Mouse (Mus musculus) testis, postnatal 10 days (tissue): Measurements from ENCODE around the gene Dpysl5.
"Not testable (repeated sequence)": the region's sequence is repeated elsewhere in the genome, so short reads cannot be mapped to it uniquely, and the experiment has no call there.

Experiments used
- DNase-seq: peaks from one replicate; pipeline ENCODE4 v3.0.0; 2021; ENCODE audit warnings: low spot score

Gene Dpysl5

DNA sequence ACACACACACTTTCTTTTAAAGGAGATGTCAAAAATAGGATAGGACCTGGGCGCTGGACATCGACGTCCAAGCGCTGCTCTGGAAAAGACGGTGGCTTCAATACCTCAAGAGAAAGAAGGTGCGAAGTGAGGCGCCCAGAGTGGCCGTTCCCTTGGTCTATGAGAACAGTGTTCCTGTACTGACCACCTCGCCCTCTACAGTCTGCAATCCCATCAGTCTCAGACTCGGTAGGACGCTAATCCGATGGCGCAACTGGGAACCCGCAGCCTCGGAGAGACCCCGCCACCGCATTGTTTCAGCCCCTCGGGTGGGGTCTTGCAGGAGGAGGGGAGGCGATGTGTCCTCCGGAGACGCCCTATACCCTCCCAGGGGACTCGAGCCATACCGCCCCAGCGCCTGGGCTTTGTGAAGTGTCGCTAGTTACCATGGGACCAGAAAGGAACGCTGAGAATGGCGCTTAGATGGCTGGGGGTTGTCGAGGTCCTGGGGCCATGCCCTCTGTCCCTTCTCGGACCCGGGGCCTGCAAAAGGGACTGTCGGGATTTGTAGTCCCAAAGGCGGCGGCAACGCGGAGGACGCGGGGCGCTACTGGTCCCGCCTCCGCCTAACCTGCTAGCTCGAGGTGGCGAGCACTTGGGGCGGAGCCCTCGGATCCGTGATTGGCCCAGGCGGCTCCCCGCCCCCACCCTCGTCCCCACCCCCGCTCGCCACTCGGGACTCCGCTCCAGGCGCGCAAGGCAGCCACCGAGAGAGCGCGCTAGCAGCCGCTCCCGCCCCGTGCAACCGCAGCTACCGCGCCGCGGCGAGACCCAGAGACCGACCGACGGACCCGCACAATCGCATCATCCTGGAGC is at the start of gene Dpysl5:
Gene Dpysl5, plus strand, starts transcription at position 418 of the 855 bp plus-strand sequence.
- DNase-seq, result peak; percentile 80

GRCm38 (mm10) chr5:30665360-30665759 is 46.0 kb upstream of the Dpysl5 start:
- DNase-seq, result no peak

GRCm38 (mm10) chr5:30665968-30666367 is 45.4 kb upstream of the Dpysl5 start:
- no peak for DNase-seq

- DNase-seq, result peak; percentile 84
Measured at GRCm38 (mm10) chr5:30666391-30667195, 44.8 kb upstream of the Dpysl5 start, which contains the start of gene Cenpa. TSS of gene Cenpa (plus strand) at chr5:30666777.

DNA sequence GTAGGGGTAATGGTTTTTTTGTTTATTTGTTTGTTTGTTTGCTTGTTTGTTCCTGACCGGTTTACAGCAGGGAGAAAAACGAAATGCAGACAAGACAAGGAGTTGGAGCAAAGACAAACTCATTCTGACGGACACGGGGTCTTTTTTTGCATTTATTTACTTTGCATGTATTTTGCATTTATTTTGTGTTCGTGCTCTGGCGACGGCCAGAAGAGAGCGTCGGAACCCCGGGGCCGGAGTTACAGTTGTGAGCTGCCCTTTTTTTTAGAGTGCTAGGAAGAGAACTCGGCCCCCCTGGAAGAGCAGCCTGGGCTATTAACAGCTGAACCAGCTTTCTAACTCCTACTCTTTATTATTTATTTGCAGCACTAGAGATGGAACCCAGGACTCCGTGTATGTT is 44.1 kb upstream of the Dpysl5 start:
- no peak for DNase-seq

DNA sequence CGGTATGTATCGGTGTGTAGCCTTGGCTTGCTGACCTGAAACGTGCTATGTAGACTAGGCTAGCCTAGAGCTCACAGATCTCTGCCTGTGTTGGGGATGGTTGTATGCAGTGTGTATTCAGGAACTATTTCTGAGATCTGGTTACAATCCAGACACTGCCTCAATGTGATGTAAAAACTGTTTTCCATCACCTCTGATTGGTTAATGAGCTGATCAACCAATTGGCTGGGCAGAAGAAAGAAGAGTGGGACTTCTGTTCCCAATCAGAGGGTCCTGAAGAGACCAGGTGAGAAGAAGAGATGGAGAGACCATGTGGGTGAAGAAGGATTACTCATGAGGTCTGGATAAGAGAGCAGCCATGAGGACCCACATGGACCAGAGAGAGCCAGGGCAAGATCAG is 43.7 kb upstream of the Dpysl5 start:
- no peak for DNase-seq

DNA sequence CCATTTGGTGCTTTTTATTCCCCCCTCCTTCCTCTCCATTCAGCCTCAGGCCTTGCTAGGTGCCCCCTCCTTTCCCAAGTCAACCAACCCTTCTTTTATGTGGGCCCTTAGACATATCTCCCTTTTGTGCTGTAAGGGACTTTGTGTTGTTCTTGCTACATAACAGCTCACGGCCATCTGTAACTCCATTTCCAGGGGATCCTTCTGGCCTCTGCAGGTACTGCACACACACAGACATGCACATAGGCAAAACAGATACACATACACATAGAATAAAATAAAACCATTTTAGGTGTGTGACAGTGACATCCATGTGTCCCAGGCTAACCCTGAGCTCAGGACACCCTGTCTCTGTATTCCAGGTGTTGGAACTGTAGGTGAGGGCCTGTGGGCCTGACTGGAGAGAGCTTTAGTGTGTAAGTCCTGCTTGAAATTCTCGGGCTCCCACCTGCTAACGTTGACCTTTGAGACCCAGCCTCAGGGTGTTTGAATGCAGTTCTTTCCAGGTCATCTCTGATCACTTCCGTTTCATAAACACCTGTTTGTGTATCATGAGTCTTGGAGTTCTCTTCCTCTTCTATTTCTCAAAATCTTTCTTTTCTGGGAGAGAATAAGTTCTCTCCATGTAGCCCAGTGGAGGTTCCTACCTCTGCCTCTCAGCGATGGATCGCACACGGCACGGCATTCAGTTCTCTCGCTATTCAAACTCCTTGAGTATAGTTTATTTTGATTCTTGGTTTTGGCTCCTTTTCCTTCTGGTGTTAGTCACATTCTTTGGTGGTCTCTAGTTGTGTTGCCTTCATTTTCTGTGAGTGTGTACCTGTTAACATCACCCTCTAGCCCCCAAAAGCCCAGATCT is 42.5 kb upstream of the Dpysl5 start:
- no peak for DNase-seq

DNA sequence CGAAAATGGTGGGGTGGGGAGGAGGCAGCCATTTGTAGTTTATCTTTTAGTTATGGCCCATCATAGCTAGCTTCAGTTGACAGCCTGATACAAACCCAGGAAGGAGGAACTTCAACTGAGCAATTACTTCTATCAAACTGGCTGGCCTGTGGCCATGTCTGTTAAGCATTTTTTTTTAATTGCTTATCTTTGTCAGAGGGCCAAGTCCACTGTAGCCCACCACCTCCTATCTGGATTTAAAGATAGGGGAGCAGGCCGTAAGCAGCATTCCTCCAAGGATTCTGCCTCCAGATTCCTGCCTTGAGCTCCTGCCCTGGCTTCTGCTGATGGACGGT is 41.9 kb upstream of the Dpysl5 start:
- DNase-seq, result no peak

- DNase-seq, result no peak
Measured at GRCm38 (mm10) chr5:30670091-30670490, 41.3 kb upstream of the Dpysl5 start.

- no peak for DNase-seq
Measured at GRCm38 (mm10) chr5:30674001-30674400, 37.4 kb upstream of the Dpysl5 start.

- DNase-seq, result no peak
Measured at GRCm38 (mm10) chr5:30676800-30677199, 34.6 kb upstream of the Dpysl5 start.

GRCm38 (mm10) chr5:30678069-30678468 is 33.3 kb upstream of the Dpysl5 start:
- not testable (repeated sequence) for DNase-seq

GRCm38 (mm10) chr5:30678722-30679296 is 32.6 kb upstream of the Dpysl5 start:
- DNase-seq, result no peak

GRCm38 (mm10) chr5:30679593-30679992 is 31.8 kb upstream of the Dpysl5 start:
- no peak for DNase-seq

GRCm38 (mm10) chr5:30681970-30682369 is 29.4 kb upstream of the Dpysl5 start:
- DNase-seq, result no peak

- no peak for DNase-seq
Measured at GRCm38 (mm10) chr5:30682967-30683600, 28.3 kb upstream of the Dpysl5 start.

DNA sequence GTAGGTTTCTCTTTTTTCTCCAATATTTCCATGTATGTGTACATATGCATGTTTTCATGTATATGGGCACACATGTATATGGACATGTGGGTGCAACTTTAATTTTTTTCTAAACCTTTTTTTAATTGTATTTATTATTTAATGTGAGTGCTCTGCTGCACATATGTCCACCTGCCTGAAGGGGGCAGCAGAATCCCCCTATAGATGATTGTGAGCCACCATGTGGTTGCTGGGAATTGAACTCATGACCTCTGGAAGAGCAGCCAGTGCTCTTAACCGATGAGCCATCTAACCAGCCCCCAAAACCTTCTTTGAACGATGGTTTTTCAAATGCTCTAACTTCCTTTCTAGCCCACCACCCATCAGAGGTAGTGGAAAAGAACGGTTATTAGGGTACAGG is 27.4 kb upstream of the Dpysl5 start:
- no peak for DNase-seq

GRCm38 (mm10) chr5:30686781-30687180 is 24.6 kb upstream of the Dpysl5 start:
- no peak for DNase-seq

DNA sequence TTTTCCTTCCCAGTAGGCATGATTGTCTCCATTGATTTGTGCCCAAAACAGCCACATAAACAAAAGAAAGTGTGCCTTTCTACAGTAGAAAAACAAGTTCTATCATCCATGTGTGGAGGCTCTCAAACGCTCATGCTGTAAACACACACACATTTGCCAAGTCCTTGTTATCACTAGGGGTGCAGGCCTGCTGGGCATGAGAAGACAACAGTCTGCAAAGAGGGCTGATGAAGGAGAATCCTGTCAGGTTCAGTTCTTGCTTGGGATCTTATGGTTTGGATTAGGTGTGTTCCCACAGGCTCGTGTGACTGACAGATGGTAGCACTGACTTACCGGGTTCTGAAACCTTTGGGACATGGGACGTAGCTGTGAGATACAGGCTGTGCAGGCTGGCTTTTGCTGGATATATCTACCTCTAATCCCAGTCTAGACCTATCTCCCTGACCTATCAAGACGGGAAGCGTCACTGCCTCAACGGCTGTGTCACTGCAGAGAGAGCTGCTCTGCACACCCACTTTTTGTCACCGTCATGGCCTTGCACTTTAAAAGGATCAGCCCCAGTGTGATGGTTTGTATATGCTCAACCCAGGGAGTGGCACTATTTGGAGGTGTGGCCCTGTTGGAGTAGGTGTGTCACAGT is 10.9 kb upstream of the Dpysl5 start:
- DNase-seq, result no peak

- DNase-seq, result not testable (repeated sequence)
Measured at GRCm38 (mm10) chr5:30701373-30701772, 10.0 kb upstream of the Dpysl5 start.

GRCm38 (mm10) chr5:30701866-30702265 is 9.5 kb upstream of the Dpysl5 start:
- no peak for DNase-seq
